Mouse (Mus musculus) limb, embryonic 14.5 days (tissue): Measurements from ENCODE around the gene Fbxo27. TPM values are rescaled to one million over a fixed set of nuclear protein-coding genes. Genes with fewer than 3 reads are reported as not detected.

Experiments
- ATAC-seq: fragments of 200-750 bp; cut with Nextera tagmentation; 2 replicates; pipeline ENCODE4 v1.8.0; 2017; ENCODE audit warnings: low read depth, moderate number of reproducible peaks, moderate TSS enrichment; ENCODE audit not compliant: low FRiP score
- DNase-seq: peaks from one replicate; pipeline ENCODE4 v3.0.0-alpha.2; 2015; ENCODE audit warnings: low spot score
- H3K27ac ChIP-seq: fragments of 300-500 bp; sonication (generic); replicated peaks from 2 replicates; pipeline ENCODE4 v1.5.1; 2014; ENCODE audit warnings: low read depth, mild to moderate bottlenecking, low read length, moderate library complexity, mixed read lengths
- H3K27me3 ChIP-seq: fragments of 300-500 bp; sonication (generic); 2 replicates; pipeline ENCODE4 v1.6.1; 2014; ENCODE audit warnings: low read length, mixed read lengths; ENCODE audit not compliant: control insufficient read depth, insufficient read depth
- H3K36me3 ChIP-seq: fragments of 300-500 bp; sonication (generic); 2 replicates; pipeline ENCODE4 v1.6.1; 2014; ENCODE audit warnings: mild to moderate bottlenecking, low read length, moderate library complexity, mixed read lengths; ENCODE audit not compliant: control insufficient read depth, insufficient read depth
- H3K4me1 ChIP-seq: fragments of 300-500 bp; sonication (generic); 2 replicates; pipeline ENCODE4 v1.6.1; 2014; ENCODE audit warnings: antibody characterized with exemption, low read length, mixed read lengths; ENCODE audit not compliant: control insufficient read depth, insufficient read depth
- H3K4me2 ChIP-seq: fragments of 300-500 bp; sonication (generic); replicated peaks from 2 replicates; pipeline ENCODE4 v1.6.1; 2014; ENCODE audit warnings: low read depth, mild to moderate bottlenecking, low read length, moderate library complexity; ENCODE audit not compliant: severe bottlenecking
- H3K4me3 ChIP-seq: fragments of 300-500 bp; sonication (generic); replicated peaks from 2 replicates; pipeline ENCODE4 v1.5.1; 2014; ENCODE audit warnings: low read length
- H3K9ac ChIP-seq: fragments of 300-500 bp; sonication (generic); 2 replicates; pipeline ENCODE4 v1.6.1; 2014; ENCODE audit warnings: mild to moderate bottlenecking, low read depth, low read length, moderate library complexity; ENCODE audit not compliant: severe bottlenecking
- H3K9me3 ChIP-seq: fragments of 300-500 bp; sonication (generic); 2 replicates; pipeline ENCODE4 v1.6.1; 2016; ENCODE audit warnings: low read length; ENCODE audit not compliant: control insufficient read depth
- POLR2A ChIP-seq: fragments of 200-500 bp; IDR thresholded peaks from 2 replicates; pipeline ENCODE4 v1.8.0; 2012; ENCODE audit warnings: inconsistent platforms, mild to moderate bottlenecking, moderate library complexity, borderline replicate concordance; ENCODE audit not compliant: insufficient read depth, insufficient read length; ENCODE audit errors: extremely low read depth
- WGBS: fragments of 180-500 bp; shearing (Covaris S2); extraction: QIAGEN DNeasy Blood & Tissue Kit; methylation state at CpG from one replicate; pipeline ENCODE4 v1.1.7; 2014; 5-methylcytosine and 5-hydroxymethylcytosine counted together
- polyA plus RNA-seq, 2 experiments: library from polyadenylated mRNA; depleted of rRNA in 1 of 2; stranded (reverse) in 1 of 2; unstranded in 1 of 2; fragments of >200 nt; fragmentation: Nextera tagmentation in 1 of 2; extraction: Ambion mirVana in 1 of 2; gene quantifications; 2 replicates each; pipeline versions ENCODE4 v1.2.1 to v1.2.3; 2012 to 2014

Gene Fbxo27
- polyA plus RNA-seq, 2 experiments: 7.4 to 19.5 TPM

DNA sequence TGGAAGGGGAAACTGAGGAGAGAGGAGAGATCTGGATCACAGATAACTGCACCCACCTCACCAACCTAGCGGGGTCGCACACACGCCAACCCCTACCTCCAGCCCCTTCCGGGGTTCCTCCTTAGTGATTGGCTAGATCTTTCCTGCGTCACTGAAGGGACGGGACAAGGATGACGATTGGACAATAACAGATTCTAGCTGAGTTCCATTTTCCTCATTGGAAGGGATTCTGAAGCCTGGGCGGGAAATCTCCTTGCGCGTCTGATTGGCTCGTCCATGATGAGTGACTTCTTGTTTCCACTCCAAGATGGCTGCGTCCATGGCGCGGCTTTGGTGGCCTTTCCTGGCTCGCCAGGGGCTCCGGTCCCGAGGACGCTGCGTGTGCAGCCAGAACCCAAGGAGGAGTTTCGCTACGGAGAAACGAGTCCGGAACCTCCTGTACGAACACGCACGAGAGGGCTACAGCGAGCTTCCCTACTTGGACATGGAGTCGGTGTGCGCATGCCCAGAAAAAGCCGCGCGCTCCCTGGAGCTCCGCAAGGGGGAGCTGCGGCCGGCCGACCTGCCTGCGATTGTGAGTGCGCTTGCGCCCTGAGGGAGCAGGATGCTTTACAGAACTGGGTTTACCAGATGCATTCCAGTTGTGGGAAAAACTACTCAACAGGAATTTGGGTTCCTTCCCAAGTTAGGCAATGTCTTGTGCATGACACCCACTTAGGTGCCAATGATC lies 49.2 kb downstream of the Fbxo27 start, which contains the start of the genes Mrps12 and Sars2:
Mrps12 (minus strand) TSS at position 112 of the 730 bp plus-strand sequence.
Sars2 (plus strand) TSS at position 284 of the 730 bp plus-strand sequence.
- TF ChIP-seq POLR2A: peak; percentile 74; the same call in 1 of the 2 replicates
- H3K9ac ChIP-seq: peak within 1 kb of the TSS; percentile 75
- no peaks in the 10 kb centered on the region for H3K27me3 ChIP-seq
- H3K9me3 ChIP-seq: no peaks in the 10 kb centered on the region
- H3K27ac ChIP-seq: peak within 1 kb of the TSS; percentile 73
- peak within 1 kb of the TSS; percentile 85 for H3K4me2 ChIP-seq
- ATAC-seq: peak; percentile 99
- peak; percentile 99 for DNase-seq
- under 1% methylated on average over 39 of the region's 39 CpGs for WGBS
- H3K36me3 ChIP-seq: peaks cover 38% of the 10 kb centered on the region
- peaks cover 7% of the 10 kb centered on the region; the same call in 1 of the 2 replicates for H3K4me1 ChIP-seq
- peak within 1 kb of the TSS; percentile 57 for H3K4me3 ChIP-seq

Other genes with a start within 250 kb of the Fbxo27 start
- gene Lrfn1, start 240.9 kb upstream of the Fbxo27 start, polyA plus RNA-seq (2012; rRNA removed): 18.7 and 31.8 TPM in 2 replicates
- gene Lrfn1, start 240.9 kb upstream of the Fbxo27 start, polyA plus RNA-seq (2014; fragmentation: Nextera tagmentation; extraction: Ambion mirVana): 5.9 and 7.6 TPM in 2 replicates
- not detected in 2 replicates for gene Ifnl2, start 182.4 kb upstream of the Fbxo27 start, polyA plus RNA-seq (2012; rRNA removed)
- not detected in 2 replicates for gene Ifnl2, start 182.4 kb upstream of the Fbxo27 start, polyA plus RNA-seq (2014; fragmentation: Nextera tagmentation; extraction: Ambion mirVana)
- not detected in 2 replicates for gene Ifnl3, start 170.0 kb upstream of the Fbxo27 start, polyA plus RNA-seq (2012; rRNA removed)
- gene Ifnl3, start 170.0 kb upstream of the Fbxo27 start, polyA plus RNA-seq (2014; fragmentation: Nextera tagmentation; extraction: Ambion mirVana): not detected in 2 replicates
- 0.14 and 0.85 TPM in 2 replicates for gene Sycn, start 152.0 kb upstream of the Fbxo27 start, polyA plus RNA-seq (2012; rRNA removed)
- gene Sycn, start 152.0 kb upstream of the Fbxo27 start, polyA plus RNA-seq (2014; fragmentation: Nextera tagmentation; extraction: Ambion mirVana): not detected in 2 replicates
- gene Nccrp1, start 145.6 kb upstream of the Fbxo27 start, polyA plus RNA-seq (2012; rRNA removed): not detected in 2 replicates
- not detected in 2 replicates for gene Nccrp1, start 145.6 kb upstream of the Fbxo27 start, polyA plus RNA-seq (2014; fragmentation: Nextera tagmentation; extraction: Ambion mirVana)
- 82.0 and 129 TPM in 2 replicates for gene Samd4b, start 94.7 kb upstream of the Fbxo27 start, polyA plus RNA-seq (2012; rRNA removed)
- 33.0 and 35.1 TPM in 2 replicates for gene Samd4b, start 94.7 kb upstream of the Fbxo27 start, polyA plus RNA-seq (2014; fragmentation: Nextera tagmentation; extraction: Ambion mirVana)
- 27.6 and 29.6 TPM in 2 replicates for gene Pak4, start 94.7 kb upstream of the Fbxo27 start, polyA plus RNA-seq (2012; rRNA removed)
- 21.3 and 26.3 TPM in 2 replicates for gene Pak4, start 94.7 kb upstream of the Fbxo27 start, polyA plus RNA-seq (2014; fragmentation: Nextera tagmentation; extraction: Ambion mirVana)
- 0.08 and 0.54 TPM in 2 replicates for gene Acp7, start 61.5 kb upstream of the Fbxo27 start, polyA plus RNA-seq (2012; rRNA removed)
- gene Acp7, start 61.5 kb upstream of the Fbxo27 start, polyA plus RNA-seq (2014; fragmentation: Nextera tagmentation; extraction: Ambion mirVana): 0.10 TPM in 1 of 2 replicates, not detected in the other
- 34.8 and 43.3 TPM in 2 replicates for gene Fbxo17, start 24.0 kb downstream of the Fbxo27 start, polyA plus RNA-seq (2012; rRNA removed)
- gene Fbxo17, start 24.0 kb downstream of the Fbxo27 start, polyA plus RNA-seq (2014; fragmentation: Nextera tagmentation; extraction: Ambion mirVana): 25.6 and 29.0 TPM in 2 replicates
- gene Mrps12, start 49.0 kb downstream of the Fbxo27 start, polyA plus RNA-seq (2012; rRNA removed): 82.6 and 92.6 TPM in 2 replicates
- gene Mrps12, start 49.0 kb downstream of the Fbxo27 start, polyA plus RNA-seq (2014; fragmentation: Nextera tagmentation; extraction: Ambion mirVana): 134 and 135 TPM in 2 replicates
- 32.6 and 38.1 TPM in 2 replicates for gene Sars2, start 49.1 kb downstream of the Fbxo27 start, polyA plus RNA-seq (2012; rRNA removed)
- gene Sars2, start 49.1 kb downstream of the Fbxo27 start, polyA plus RNA-seq (2014; fragmentation: Nextera tagmentation; extraction: Ambion mirVana): 22.0 and 22.3 TPM in 2 replicates
- 0.06 and 0.24 TPM in 2 replicates for gene Ccer2, start 63.3 kb downstream of the Fbxo27 start, polyA plus RNA-seq (2012; rRNA removed)
- 0.54 TPM in 1 of 2 replicates, not detected in the other for gene Ccer2, start 63.3 kb downstream of the Fbxo27 start, polyA plus RNA-seq (2014; fragmentation: Nextera tagmentation; extraction: Ambion mirVana)
- 107 and 113 TPM in 2 replicates for gene Sirt2, start 73.9 kb downstream of the Fbxo27 start, polyA plus RNA-seq (2012; rRNA removed)
- 73.7 and 89.3 TPM in 2 replicates for gene Sirt2, start 73.9 kb downstream of the Fbxo27 start, polyA plus RNA-seq (2014; fragmentation: Nextera tagmentation; extraction: Ambion mirVana)
- 27.4 and 31.0 TPM in 2 replicates for gene Nfkbib, start 74.7 kb downstream of the Fbxo27 start, polyA plus RNA-seq (2012; rRNA removed)
- 37.4 and 41.9 TPM in 2 replicates for gene Nfkbib, start 74.7 kb downstream of the Fbxo27 start, polyA plus RNA-seq (2014; fragmentation: Nextera tagmentation; extraction: Ambion mirVana)
- gene Rinl, start 96.1 kb downstream of the Fbxo27 start, polyA plus RNA-seq (2012; rRNA removed): 2.3 and 2.5 TPM in 2 replicates
- gene Rinl, start 96.1 kb downstream of the Fbxo27 start, polyA plus RNA-seq (2014; fragmentation: Nextera tagmentation; extraction: Ambion mirVana): 2.6 and 2.8 TPM in 2 replicates
- gene Hnrnpl, start 115.7 kb downstream of the Fbxo27 start, polyA plus RNA-seq (2012; rRNA removed): 525 and 571 TPM in 2 replicates
- gene Hnrnpl, start 115.7 kb downstream of the Fbxo27 start, polyA plus RNA-seq (2014; fragmentation: Nextera tagmentation; extraction: Ambion mirVana): 208 and 225 TPM in 2 replicates
- gene Ech1, start 132.4 kb downstream of the Fbxo27 start, polyA plus RNA-seq (2012; rRNA removed): 165 and 172 TPM in 2 replicates
- 176 and 200 TPM in 2 replicates for gene Ech1, start 132.4 kb downstream of the Fbxo27 start, polyA plus RNA-seq (2014; fragmentation: Nextera tagmentation; extraction: Ambion mirVana)
- gene Lgals4, start 141.0 kb downstream of the Fbxo27 start, polyA plus RNA-seq (2012; rRNA removed): 17.9 and 18.0 TPM in 2 replicates
- gene Lgals4, start 141.0 kb downstream of the Fbxo27 start, polyA plus RNA-seq (2014; fragmentation: Nextera tagmentation; extraction: Ambion mirVana): 5.9 and 7.0 TPM in 2 replicates
- 198 and 208 TPM in 2 replicates for gene Lgals7, start 171.0 kb downstream of the Fbxo27 start, polyA plus RNA-seq (2012; rRNA removed)
- gene Lgals7, start 171.0 kb downstream of the Fbxo27 start, polyA plus RNA-seq (2014; fragmentation: Nextera tagmentation; extraction: Ambion mirVana): 37.9 and 48.4 TPM in 2 replicates
- gene Capn12, start 188.6 kb downstream of the Fbxo27 start, polyA plus RNA-seq (2012; rRNA removed): 0.19 and 0.25 TPM in 2 replicates
- 0.58 and 0.94 TPM in 2 replicates for gene Capn12, start 188.6 kb downstream of the Fbxo27 start, polyA plus RNA-seq (2014; fragmentation: Nextera tagmentation; extraction: Ambion mirVana)